Mouse (Mus musculus): Measurements from ENCODE around the gene Lonrf2. TPM values are rescaled to one million over a fixed set of nuclear protein-coding genes. Genes with fewer than 3 reads are reported as not detected.

Gene Lonrf2
- polyA plus RNA-seq, 1 experiment from 2014 or later, result 2.2 TPM

DNA sequence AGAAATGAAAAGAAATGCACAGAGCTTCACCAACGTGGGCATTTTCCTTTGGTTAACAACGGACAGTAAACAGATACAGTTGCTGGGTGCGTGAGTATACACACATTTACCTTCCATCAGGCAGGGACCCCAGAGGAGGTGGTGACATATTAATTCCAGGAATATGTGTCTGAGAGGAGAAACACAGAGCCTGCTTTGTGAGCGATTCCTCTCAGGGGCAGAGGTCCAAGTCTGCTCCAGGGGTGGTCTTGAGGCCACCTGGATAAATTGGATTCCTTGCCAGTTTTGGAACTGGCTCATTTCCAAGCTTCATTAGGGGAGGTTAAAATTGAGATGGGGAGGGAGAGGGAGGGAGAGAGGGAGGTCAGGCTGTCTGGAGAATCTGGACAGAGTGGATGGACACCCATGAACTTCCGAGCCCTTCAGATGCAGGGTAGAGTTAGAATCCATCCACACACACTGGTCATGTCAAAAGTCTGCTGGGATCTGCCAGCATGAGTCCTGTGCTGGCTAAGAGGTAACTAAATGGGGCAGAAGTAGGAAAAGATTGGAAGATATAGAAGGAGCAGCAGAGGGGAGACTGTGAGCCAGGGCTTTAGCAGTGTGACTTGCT, 78.6 kb downstream of the Lonrf2 start:
- 87% methylated on average over 5 of the region's 5 CpGs for WGBS
- no peak for DNase-seq (ENCODE audit: low spot score)
- peaks cover 4% of the 10 kb centered on the region; the same call in 1 of the 2 replicates for H3K4me1 ChIP-seq
- H3K27ac ChIP-seq (replicated peaks), result no peak overlapping the region
- H3K27me3 ChIP-seq (ENCODE audit: low read depth, poor library complexity, severe bottlenecking), result no peaks in the 10 kb centered on the region
- no peaks in the 10 kb centered on the region for H3K9me3 ChIP-seq (replicated peaks)
- no peak overlapping the region for H3K4me3 ChIP-seq
- H3K36me3 ChIP-seq, result no peaks in the 10 kb centered on the region

DNA sequence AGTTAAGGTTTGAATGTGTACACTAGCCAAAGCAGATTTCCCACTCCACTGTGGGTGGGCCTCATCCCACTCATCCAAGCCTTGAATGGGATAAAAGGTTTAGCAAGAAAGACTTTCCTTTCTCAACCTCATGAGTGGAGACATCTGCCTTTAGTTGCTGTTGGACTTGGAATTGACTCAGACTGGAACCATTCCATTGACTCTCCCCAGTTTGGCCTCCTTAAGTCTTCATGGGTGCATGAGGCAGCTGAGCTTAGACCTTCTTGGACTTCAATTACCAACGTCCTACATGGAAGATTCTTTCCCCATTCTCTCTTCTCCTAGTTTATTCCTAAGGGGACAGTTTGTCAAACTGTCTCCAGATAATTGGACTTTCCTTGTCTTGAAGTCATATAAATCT, 92.6 kb downstream of the Lonrf2 start:
- no peaks in the 10 kb centered on the region for H3K4me1 ChIP-seq
- no peaks in the 10 kb centered on the region for H3K9me3 ChIP-seq (replicated peaks)
- no peak overlapping the region for H3K4me3 ChIP-seq
- no peak for DNase-seq (ENCODE audit: low spot score)
- H3K27me3 ChIP-seq (ENCODE audit: low read depth, poor library complexity, severe bottlenecking), result no peaks in the 10 kb centered on the region
- no peak overlapping the region for H3K27ac ChIP-seq (replicated peaks)
- 74% methylated on average over 1 of the region's 1 CpGs for WGBS
- no peaks in the 10 kb centered on the region for H3K36me3 ChIP-seq

Other genes with a start within 250 kb of the Lonrf2 start
- 3.0 and 4.7 TPM in 2 replicates for gene Aff3, start 171.8 kb downstream of the Lonrf2 start, polyA plus RNA-seq (2016; fragmentation: Nextera tagmentation; extraction: Ambion mirVana)
- 12.6 and 17.0 TPM in 2 replicates for gene Chst10, start 61.5 kb upstream of the Lonrf2 start, polyA plus RNA-seq (2016; fragmentation: Nextera tagmentation; extraction: Ambion mirVana)
- gene Nms, start 102.4 kb upstream of the Lonrf2 start, polyA plus RNA-seq (2016; fragmentation: Nextera tagmentation; extraction: Ambion mirVana), result not detected in 2 replicates
- 164 and 166 TPM in 2 replicates for gene Pdcl3, start 148.9 kb upstream of the Lonrf2 start, polyA plus RNA-seq (2016; fragmentation: Nextera tagmentation; extraction: Ambion mirVana)

All from midbrain, embryonic 10.5 days (tissue).